Mouse (Mus musculus): Measurements from ENCODE around the gene Tgm1. TPM values are rescaled to one million over a fixed set of nuclear protein-coding genes. Genes with fewer than 3 reads are reported as not detected.

Gene Tgm1
- total RNA-seq, 2 experiments from 2014 or later: 0.32 TPM; not detected in 1

- DNase-seq: peak; percentile 95
- intact Hi-C loops (cut with DNase I): loop anchor here (10.0 kb wide), 1 partner anchor 223 kb away; the partner anchor contains the start of gene Sdr39u1
These were observed 32.3 kb downstream of the Tgm1 start, which contains the start of gene Tinf2 for GRCm38 (mm10) chr14:55681160-55682117. Tinf2 (minus strand) TSS chr14:55681820.

GRCm38 (mm10) chr14:55677615-55678014 lies 36.1 kb downstream of the Tgm1 start:
- intact Hi-C loops (cut with DNase I): no loop called here
- no peak for DNase-seq

GRCm38 (mm10) chr14:55672741-55673060 lies 41.0 kb downstream of the Tgm1 start:
- no peak for DNase-seq
- intact Hi-C loops (cut with DNase I): no loop called here

GRCm38 (mm10) chr14:55671833-55672740 lies 41.6 kb downstream of the Tgm1 start, which contains the start of the genes Gmpr2 and Nedd8:
Gmpr2 (plus strand) TSS chr14:55671941.
Nedd8 (minus strand) TSS chr14:55672124.
- peak; percentile 87 for DNase-seq
- intact Hi-C loops (cut with DNase I): no loop called here

- no peak for DNase-seq
- intact Hi-C loops (cut with DNase I): no loop called here
These were observed 42.3 kb downstream of the Tgm1 start for GRCm38 (mm10) chr14:55671486-55671832.

DNA sequence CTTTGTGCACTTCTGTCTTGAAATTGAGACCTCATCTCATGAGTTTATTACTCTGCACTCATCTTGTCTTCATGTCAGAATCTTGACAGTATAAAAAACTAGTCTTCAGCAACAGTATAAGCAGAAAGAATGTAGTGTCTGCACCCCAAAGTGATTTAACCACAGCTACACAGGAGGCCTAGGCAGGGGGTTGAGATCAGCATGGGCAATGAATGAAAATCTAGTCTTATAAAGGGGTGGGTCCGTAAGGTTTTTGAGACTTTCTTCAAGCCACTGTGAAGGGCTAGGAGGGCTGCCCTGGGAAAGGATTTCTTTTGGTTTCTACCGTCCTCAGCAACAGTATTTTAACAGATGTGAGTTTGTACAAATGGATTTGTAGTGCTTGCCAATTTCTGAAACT lies 53.1 kb downstream of the Tgm1 start:
- intact Hi-C loops (cut with DNase I): no loop called here
- no peak for DNase-seq

- DNase-seq: peak; percentile 78
- intact Hi-C loops (cut with DNase I): no loop called here
These were observed 53.7 kb downstream of the Tgm1 start, which contains the start of gene Mdp1 for GRCm38 (mm10) chr14:55659960-55660573. Mdp1 (minus strand) TSS chr14:55660508.

DNA sequence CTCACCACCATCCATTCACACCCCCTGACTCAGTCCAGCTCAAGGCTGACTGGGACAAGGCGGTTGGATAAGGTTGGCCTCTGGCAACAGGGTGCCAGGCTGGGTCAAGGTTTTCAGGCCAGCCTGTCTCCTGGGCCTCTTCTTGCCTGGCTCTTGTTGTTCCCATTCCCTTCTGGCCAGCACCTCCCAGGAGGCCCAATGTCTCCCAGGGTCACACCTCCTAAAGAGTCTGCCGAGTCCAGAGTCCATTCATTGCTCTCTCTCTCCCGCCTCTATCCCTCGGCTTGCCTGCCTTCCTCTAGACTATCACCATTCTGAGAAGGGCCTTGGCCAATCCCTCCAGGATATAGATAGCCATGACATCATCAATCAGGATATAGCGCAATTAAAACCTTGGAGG lies 55.7 kb downstream of the Tgm1 start:
- intact Hi-C loops (cut with DNase I): no loop called here
- no peak for DNase-seq

- intact Hi-C loops (cut with DNase I): no loop called here
- DNase-seq: no peak
These were observed 56.8 kb downstream of the Tgm1 start for GRCm38 (mm10) chr14:55656935-55657334.

GRCm38 (mm10) chr14:55651528-55651927 lies 62.2 kb downstream of the Tgm1 start:
- no peak for DNase-seq

More at GRCm38 (mm10) chr14:55651528-55651927, 62.2 kb downstream of the Tgm1 start:
- intact Hi-C loops (cut with DNase I): no loop called here

Other genes starting within 250 kb of the Tgm1 start
- gene Dhrs4, start 235.2 kb downstream of the Tgm1 start, total RNA-seq (2021): 10 to 100 TPM; 13.6 to 14.9 TPM
- 100 to 1,000 TPM; 151 to 183 TPM for gene Carmil3, start 223.3 kb downstream of the Tgm1 start, total RNA-seq (2021)
- gene Cpne6, start 203.5 kb downstream of the Tgm1 start, total RNA-seq (2021): 10 to 100 TPM; 53.1 to 61.7 TPM
- under 1 TPM; 0.20 to 0.42 TPM for gene Nrl, start 188.9 kb downstream of the Tgm1 start, total RNA-seq (2021)
- 10 to 100 TPM; 13.6 to 14.3 TPM for gene Pck2, start 173.7 kb downstream of the Tgm1 start, total RNA-seq (2021)
- gene Dcaf11, start 153.9 kb downstream of the Tgm1 start, total RNA-seq (2021): 10 to 100 TPM; 61.2 to 66.4 TPM
- not detected for gene A730061H03Rik, start 153.5 kb downstream of the Tgm1 start, total RNA-seq (2021)
- not detected for gene Fitm1, start 138.3 kb downstream of the Tgm1 start, total RNA-seq (2021)
- gene Psme1, start 135.8 kb downstream of the Tgm1 start, total RNA-seq (2021): 100 to 1,000 TPM; 111 to 112 TPM
- gene Emc9, start 128.6 kb downstream of the Tgm1 start, total RNA-seq (2021): 10 to 100 TPM; 27.8 to 36.4 TPM
- gene Psme2, start 122.8 kb downstream of the Tgm1 start, total RNA-seq (2021): 100 to 1,000 TPM in 1 of 2 experiments, 10 to 100 TPM in 1; 98.8 to 106 TPM
- gene Rnf31, start 122.2 kb downstream of the Tgm1 start, total RNA-seq (2021): 10 to 100 TPM; 33.3 to 47.7 TPM
- 10 to 100 TPM; 11.5 to 15.7 TPM for gene Irf9, start 110.4 kb downstream of the Tgm1 start, total RNA-seq (2021)
- gene Rec8, start 95.9 kb downstream of the Tgm1 start, total RNA-seq (2021): 1 to 10 TPM; 2.6 to 3.8 TPM
- gene Ipo4, start 78.0 kb downstream of the Tgm1 start, total RNA-seq (2021): 100 to 1,000 TPM; 161 to 176 TPM
- 1 to 10 TPM; 4.0 to 4.1 TPM for gene Gm49378, start 76.0 kb downstream of the Tgm1 start, total RNA-seq (2021)
- gene Tm9sf1, start 70.1 kb downstream of the Tgm1 start, total RNA-seq (2021): 10 to 100 TPM; 35.3 to 41.1 TPM
- gene Tssk4, start 63.7 kb downstream of the Tgm1 start, total RNA-seq (2021): 1 to 10 TPM; 1.2 to 2.4 TPM
- 10 to 100 TPM; 44.6 to 44.7 TPM for gene Mdp1, start 53.4 kb downstream of the Tgm1 start, total RNA-seq (2021)
- gene Gmpr2, start 42.0 kb downstream of the Tgm1 start, total RNA-seq (2021): 10 to 100 TPM; 33.8 to 35.4 TPM
- 100 to 1,000 TPM; 347 to 384 TPM for gene Nedd8, start 41.8 kb downstream of the Tgm1 start, total RNA-seq (2021)
- gene Tinf2, start 32.1 kb downstream of the Tgm1 start, total RNA-seq (2021): 10 to 100 TPM; 11.8 to 15.6 TPM
- 10 to 100 TPM; 55.2 to 55.8 TPM for gene Rabggta, start 8.3 kb upstream of the Tgm1 start, total RNA-seq (2021)
- 10 to 100 TPM; 63.2 to 75.1 TPM for gene Dhrs1, start 31.8 kb upstream of the Tgm1 start, total RNA-seq (2021)
- 10 to 100 TPM; 19.5 to 20.1 TPM for gene Nop9, start 31.8 kb upstream of the Tgm1 start, total RNA-seq (2021)
- under 1 TPM in 1 of 2 experiments, not detected in 1; 0.90 TPM for gene Cideb, start 44.5 kb upstream of the Tgm1 start, total RNA-seq (2021)
- 1 to 10 TPM in 1 of 2 experiments, under 1 TPM in 1; 0.79 to 1.0 TPM for gene Ltb4r2, start 47.5 kb upstream of the Tgm1 start, total RNA-seq (2021)
- 1 to 10 TPM; 1.0 to 1.4 TPM for gene Ltb4r1, start 52.0 kb upstream of the Tgm1 start, total RNA-seq (2021)
- gene Adcy4, start 70.2 kb upstream of the Tgm1 start, total RNA-seq (2021): 1 to 10 TPM; 4.6 to 5.2 TPM
- gene Ripk3, start 74.9 kb upstream of the Tgm1 start, total RNA-seq (2021): 1 to 10 TPM; 1.4 to 1.8 TPM
- gene Nfatc4, start 109.2 kb upstream of the Tgm1 start, total RNA-seq (2021): 1 to 10 TPM; 8.2 TPM
- 10 to 100 TPM; 39.1 to 40.9 TPM for gene Nynrin, start 140.1 kb upstream of the Tgm1 start, total RNA-seq (2021)
- under 1 TPM; 0.44 to 0.74 TPM for gene Cbln3, start 170.5 kb upstream of the Tgm1 start, total RNA-seq (2021)
- gene Khnyn, start 171.0 kb upstream of the Tgm1 start, total RNA-seq (2021): 10 to 100 TPM; 12.5 to 13.4 TPM
- gene Sdr39u1, start 186.4 kb upstream of the Tgm1 start, total RNA-seq (2021): 10 to 100 TPM; 63.1 to 75.9 TPM
- gene Cma1, start 230.7 kb upstream of the Tgm1 start, total RNA-seq (2021): 10 to 100 TPM in 1 of 2 experiments, 1 to 10 TPM in 1; 9.8 to 12.4 TPM
- gene Cma2, start 237.1 kb upstream of the Tgm1 start, total RNA-seq (2021): not detected

Measured in left cerebral cortex, postnatal 4 days (tissue).